Mouse (Mus musculus): ENCODE measurements around the gene Aoc1.

DNA sequence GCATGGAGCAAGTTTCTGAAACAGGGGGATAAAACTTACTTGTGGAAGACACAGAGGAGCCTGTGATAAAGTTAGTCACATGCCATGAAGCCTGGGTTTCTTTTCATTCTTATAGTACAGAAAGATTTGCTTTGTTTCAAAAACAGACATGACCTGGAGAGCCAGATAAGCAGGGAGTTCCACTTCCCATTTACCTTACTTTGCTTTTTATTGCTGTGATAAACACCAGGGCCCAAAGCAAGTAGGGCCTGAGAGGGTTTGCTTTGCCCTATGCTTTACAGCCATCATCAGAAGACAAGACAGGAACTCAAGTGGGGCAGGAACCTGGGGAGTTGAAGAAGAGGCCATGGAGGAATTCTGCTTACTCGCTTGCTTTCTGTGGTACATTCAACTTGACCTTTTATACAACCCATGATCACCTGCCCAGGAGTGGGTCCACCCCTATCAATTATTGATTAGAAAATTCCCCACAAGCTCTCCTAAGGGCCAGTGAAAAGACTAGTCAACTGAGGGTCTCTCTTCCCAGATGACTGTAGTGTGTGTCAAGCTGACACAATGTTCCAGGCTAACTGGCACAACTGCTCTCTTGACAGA lies 7.4 kb upstream of the Aoc1 start:
- no peak for TF ChIP-seq CTCF (IDR thresholded peaks at IDR 0.05; ENCODE audit: borderline replicate concordance, extremely low read depth, insufficient read depth, insufficient read length)
- no peak for TF ChIP-seq POLR2A (IDR thresholded peaks at IDR 0.05; ENCODE audit: borderline replicate concordance, extremely low read depth, insufficient read depth, insufficient read length, poor library complexity, severe bottlenecking)
